Mouse (Mus musculus): ENCODE data around the gene Fgfr2.

DNA sequence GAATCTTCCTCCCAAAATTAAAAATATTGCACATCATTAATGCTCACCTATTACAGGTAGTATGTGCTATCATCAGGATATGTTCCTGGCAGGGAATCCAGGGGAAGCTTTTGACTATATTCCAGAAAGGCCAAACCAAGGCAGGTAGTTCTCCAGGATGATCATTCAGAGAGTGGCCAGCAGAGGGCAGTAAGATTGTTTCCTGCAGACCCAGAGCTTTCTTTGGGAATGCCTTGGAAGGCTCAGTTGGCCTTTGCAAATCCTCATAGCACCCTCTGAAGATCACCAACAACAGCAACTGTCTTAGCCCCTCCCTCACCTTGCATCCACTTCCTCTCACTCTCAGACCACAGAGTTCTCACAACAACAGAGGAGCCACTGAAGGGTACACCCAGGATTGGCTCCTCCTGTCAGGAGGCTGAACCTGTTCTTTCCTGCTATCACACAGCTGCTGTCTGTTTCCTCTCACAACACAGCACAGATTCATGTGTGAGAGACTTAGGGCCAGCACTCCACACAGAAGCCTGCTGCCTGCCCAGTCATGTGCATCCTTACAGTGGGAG lies 2068.3 kb downstream of the Fgfr2 start:
- TF ChIP-seq CTCF (IDR thresholded peaks at IDR 0.05; ENCODE audit: control insufficient read depth, insufficient read depth, insufficient replicate concordance, low read depth, low read length) (no peak), POLR2A (IDR thresholded peaks at IDR 0.05; ENCODE audit: control insufficient read depth, low read depth, low read length) (no peak)
